Mouse (Mus musculus) adrenal gland (tissue): ENCODE data around the gene Cpne9.

Experiments
- intact Hi-C: fragments of 180-260 bp; cut with DNase I; formaldehyde crosslinking; loops from one replicate; pipeline ENCODE4 v1.15.1; 2025
- long read RNA-seq, 2 experiments: library from polyadenylated mRNA; unstranded; transcript quantifications; one replicate each; pipeline ENCODE4 v2.0.0; 2020; ENCODE audit warnings: borderline replicate concordance in 1 of 2; ENCODE audit not compliant: insufficient replicate concordance in 1 of 2

Gene Cpne9
- long read RNA-seq, experiment 1, partial matches to known transcripts = 2 of 2 reads
- long read RNA-seq, experiment 1, other reads (novel, unspliced or antisense) = 0 of 2 reads
- long read RNA-seq, experiment 2, partial matches to known transcripts = 0 of 1 reads
- long read RNA-seq, experiment 2, other reads (novel, unspliced or antisense) = 1 of 1 reads

GRCm38 (mm10) chr6:113282101-113282802 is at the start of gene Cpne9:
TSS of gene Cpne9 (plus strand) at chr6:113282307.
- intact Hi-C loops = loop anchor here (5.0 kb wide), 1 partner anchor 90 kb away; no protein-coding TSS in a partner anchor

GRCm38 (mm10) chr6:113235141-113235540 is 47.0 kb upstream of the Cpne9 start:
- intact Hi-C loops = loop anchor here (5.0 kb wide), 1 partner anchor 72 kb away; the partner anchor contains the start of gene Brpf1

GRCm38 (mm10) chr6:113237542-113238270 is 44.4 kb upstream of the Cpne9 start, which contains the start of gene Mtmr14:
TSS of gene Mtmr14 (plus strand) at chr6:113237843.
- intact Hi-C loops = loop anchor here (5.0 kb wide), 1 partner anchor 70 kb away; the partner anchor contains the start of gene Brpf1

- intact Hi-C loops = loop anchor here (5.0 kb wide), 1 partner anchor 69 kb away; the partner anchor contains the start of gene Brpf1
Measured at GRCm38 (mm10) chr6:113238442-113238841, 43.7 kb upstream of the Cpne9 start.

GRCm38 (mm10) chr6:113242753-113243152 is 39.4 kb upstream of the Cpne9 start:
- intact Hi-C loops = no loop called here

GRCm38 (mm10) chr6:113245585-113245984 is 36.5 kb upstream of the Cpne9 start:
- intact Hi-C loops = no loop called here

- intact Hi-C loops = no loop called here
Measured at GRCm38 (mm10) chr6:113250786-113251185, 31.3 kb upstream of the Cpne9 start.

- intact Hi-C loops = no loop called here
Measured at GRCm38 (mm10) chr6:113251921-113252320, 30.2 kb upstream of the Cpne9 start.

GRCm38 (mm10) chr6:113254899-113255298 is 27.2 kb upstream of the Cpne9 start:
- intact Hi-C loops = no loop called here

GRCm38 (mm10) chr6:113261174-113261858 is 20.8 kb upstream of the Cpne9 start:
- intact Hi-C loops = no loop called here

GRCm38 (mm10) chr6:113263531-113263930 is 18.6 kb upstream of the Cpne9 start:
- intact Hi-C loops = no loop called here

- intact Hi-C loops = no loop called here
Measured at GRCm38 (mm10) chr6:113264429-113264828, 17.7 kb upstream of the Cpne9 start.

- intact Hi-C loops = no loop called here
Measured at GRCm38 (mm10) chr6:113266996-113267655, 15.0 kb upstream of the Cpne9 start.

GRCm38 (mm10) chr6:113267988-113268387 is 14.1 kb upstream of the Cpne9 start:
- intact Hi-C loops = no loop called here

GRCm38 (mm10) chr6:113272365-113272764 is 9.7 kb upstream of the Cpne9 start:
- intact Hi-C loops = no loop called here

- intact Hi-C loops = no loop called here
Measured at GRCm38 (mm10) chr6:113276846-113277245, 5.3 kb upstream of the Cpne9 start.

- intact Hi-C loops = loop anchor here (5.0 kb wide), 1 partner anchor 89 kb away; no protein-coding TSS in a partner anchor
Measured at GRCm38 (mm10) chr6:113281676-113282075, 431 bp upstream of the Cpne9 start.

GRCm38 (mm10) chr6:113282969-113283368 is 862 bp downstream of the Cpne9 start:
- intact Hi-C loops = loop anchor here (5.0 kb wide), 1 partner anchor 91 kb away; no protein-coding TSS in a partner anchor

- intact Hi-C loops = loop anchor here (5.0 kb wide), 1 partner anchor 91 kb away; no protein-coding TSS in a partner anchor
Measured at GRCm38 (mm10) chr6:113283500-113283899, 1.4 kb downstream of the Cpne9 start.

- intact Hi-C loops = loop anchor here (5.0 kb wide), 1 partner anchor 93 kb away; no protein-coding TSS in a partner anchor
Measured at GRCm38 (mm10) chr6:113284931-113285330, 2.8 kb downstream of the Cpne9 start.
